Mouse (Mus musculus) G1E (cell line): ENCODE measurements at regions not wholly inside any gene's neighbourhood (a gene's known extent, or its start where the extent isn't known, plus 50 kb on each side); places are given as distances from the start of the nearest gene placed in this dataset.

Experiments used
- CTCF ChIP-seq: IDR thresholded peaks from 2 replicates; pipeline ENCODE4 v1.5.1; 2012; ENCODE audit warnings: low read depth, low read length, inconsistent platforms, mixed read lengths
- GATA1 ChIP-seq: IDR thresholded peaks from 2 replicates; pipeline ENCODE4 v1.6.1; 2012; ENCODE audit warnings: borderline replicate concordance, low read length, inconsistent platforms, mixed read lengths
- POLR2AphosphoS5 ChIP-seq: IDR thresholded peaks from 2 replicates; pipeline ENCODE4 v1.6.1; 2012; ENCODE audit warnings: low read depth, low read length, inconsistent platforms; ENCODE audit not compliant: insufficient replicate concordance
- TAL1 ChIP-seq: conservative IDR thresholded peaks from 2 replicates; pipeline ENCODE4 v1.6.1; 2012; ENCODE audit warnings: low read depth, low read length, inconsistent platforms, mixed read lengths

GRCm38 (mm10) chrX:9752954-9753572 lies 90.3 kb upstream of the Dynlt3 start:
- TF ChIP-seq GATA1 (no peak), CTCF (no peak), POLR2AphosphoS5 (no peak), TAL1 (peak; percentile 69)
